Mouse (Mus musculus) monocyte, adult 5-6 weeks (primary cell): Measurements from ENCODE around the gene Neurl4. TPM values are rescaled to one million over a fixed set of nuclear protein-coding genes. Genes with fewer than 3 reads are reported as not detected.
"Not testable (repeated sequence)": the region's sequence is repeated elsewhere in the genome, so short reads cannot be mapped to it uniquely, and the experiment has no call there.

Experiments
- ATAC-seq: fragments of 153-309, 156-312 bp; replicated peaks from 2 replicates; pipeline ENCODE4 v1.8.0; 2017; ENCODE audit warnings: mild to moderate bottlenecking; ENCODE audit not compliant: low TSS enrichment, insufficient number of reproducible peaks, severe bottlenecking, poor library complexity, low FRiP score
- total RNA-seq: library from RNA; stranded (forward); fragments of 200-1000, 200-491, 200-594 nt; gene quantifications from 3 replicates; pipeline ENCODE4 v1.2.3, GENCODE M21; 2017

Gene Neurl4
- total RNA-seq, 1 experiment from 2014 or later, result 16.1 TPM

- no peak for ATAC-seq
Observed at GRCm38 (mm10) chr11:69922012-69922756, 21.3 kb downstream of the Neurl4 start.

- no peak for ATAC-seq
Observed at GRCm38 (mm10) chr11:69922796-69923195, 21.9 kb downstream of the Neurl4 start.

- ATAC-seq, result no peak
Observed at GRCm38 (mm10) chr11:69927501-69927900, 26.6 kb downstream of the Neurl4 start.

- ATAC-seq, result no peak
Observed at GRCm38 (mm10) chr11:69929712-69930111, 28.8 kb downstream of the Neurl4 start.

- ATAC-seq, result not testable (repeated sequence)
Observed at GRCm38 (mm10) chr11:69930176-69930575, 29.3 kb downstream of the Neurl4 start.

GRCm38 (mm10) chr11:69930967-69931537, 30.2 kb downstream of the Neurl4 start:
- ATAC-seq, result peak; percentile 93

GRCm38 (mm10) chr11:69931769-69932168, 30.9 kb downstream of the Neurl4 start:
- no peak for ATAC-seq

- ATAC-seq, result no peak
Observed at GRCm38 (mm10) chr11:69932254-69932653, 31.4 kb downstream of the Neurl4 start.

- no peak for ATAC-seq
Observed at GRCm38 (mm10) chr11:69933066-69933465, 32.2 kb downstream of the Neurl4 start.

GRCm38 (mm10) chr11:69934169-69934568, 33.3 kb downstream of the Neurl4 start:
- peak; percentile 58 for ATAC-seq

GRCm38 (mm10) chr11:69934681-69935080, 33.8 kb downstream of the Neurl4 start:
- ATAC-seq, result no peak

GRCm38 (mm10) chr11:69935137-69935879, 34.4 kb downstream of the Neurl4 start, which contains the start of gene Ybx2:
Gene Ybx2, plus strand, starts transcription at chr11:69935796.
- 0 out of 2 replicates have a peak, but pooled peaks have one; percentile 32 for ATAC-seq

GRCm38 (mm10) chr11:69936156-69936555, 35.3 kb downstream of the Neurl4 start:
- no peak for ATAC-seq

- ATAC-seq, result no peak
Observed at GRCm38 (mm10) chr11:69936714-69937347, 36.0 kb downstream of the Neurl4 start.

GRCm38 (mm10) chr11:69937385-69937784, 36.5 kb downstream of the Neurl4 start:
- no peak for ATAC-seq

GRCm38 (mm10) chr11:69937834-69938233, 37.0 kb downstream of the Neurl4 start:
- ATAC-seq, result no peak

GRCm38 (mm10) chr11:69938401-69938979, 37.6 kb downstream of the Neurl4 start:
- no peak for ATAC-seq

GRCm38 (mm10) chr11:69939181-69939580, 38.3 kb downstream of the Neurl4 start:
- ATAC-seq, result no peak

- no peak for ATAC-seq
Observed at GRCm38 (mm10) chr11:69939731-69940130, 38.9 kb downstream of the Neurl4 start.
